Mouse (Mus musculus) forebrain, postnatal 0 days (tissue): ENCODE measurements at regions not wholly inside any gene's neighbourhood (a gene's known extent, or its start where the extent isn't known, plus 50 kb on each side); places are given as distances from the start of the nearest gene placed in this dataset.

Experiments
- ATAC-seq: fragments of 200-750 bp; cut with Nextera tagmentation; 2 replicates; pipeline ENCODE4 v1.8.0; 2017; ENCODE audit warnings: mild to moderate bottlenecking, moderate library complexity
- DNase-seq: peaks from one replicate; pipeline ENCODE4 v3.0.0-alpha.2; 2015
- H3K27ac ChIP-seq: fragments of 300-500 bp; sonication (generic); 2 replicates; pipeline ENCODE4 v1.5.1; 2014; ENCODE audit warnings: low read depth, mild to moderate bottlenecking, antibody characterized with exemption, low read length, moderate library complexity, mixed read lengths
- H3K27me3 ChIP-seq: fragments of 300-500 bp; sonication (generic); 2 replicates; pipeline ENCODE4 v1.6.1; 2014; ENCODE audit warnings: mild to moderate bottlenecking, low read length, mixed read lengths; ENCODE audit not compliant: insufficient read depth
- H3K36me3 ChIP-seq: fragments of 300-500 bp; sonication (generic); 2 replicates; pipeline ENCODE4 v1.6.1; 2014; ENCODE audit warnings: mild to moderate bottlenecking, moderate library complexity; ENCODE audit not compliant: insufficient read depth
- H3K4me1 ChIP-seq: fragments of 300-500 bp; sonication (generic); 2 replicates; pipeline ENCODE4 v1.6.1; 2014; ENCODE audit warnings: antibody characterized with exemption; ENCODE audit not compliant: insufficient read depth
- H3K4me2 ChIP-seq: fragments of 300-500 bp; sonication (generic); 2 replicates; pipeline ENCODE4 v1.6.1; 2014; ENCODE audit warnings: low read depth, mild to moderate bottlenecking, moderate library complexity
- H3K4me3 ChIP-seq: fragments of 300-500 bp; sonication (generic); 2 replicates; pipeline ENCODE4 v1.5.1; 2014; ENCODE audit warnings: low read depth, low read length, mixed read lengths
- H3K9ac ChIP-seq: fragments of 300-500 bp; sonication (generic); 2 replicates; pipeline ENCODE4 v1.6.1; 2014; ENCODE audit warnings: mild to moderate bottlenecking
- H3K9me3 ChIP-seq: fragments of 300-500 bp; sonication (generic); 2 replicates; pipeline ENCODE4 v1.6.1; 2016; ENCODE audit warnings: low read length
- CTCF ChIP-seq: sonication (generic); IDR thresholded peaks from 2 replicates; pipeline ENCODE4 v1.5.1; 2016; ENCODE audit warnings: antibody characterized with exemption, control low read depth, low read depth
- WGBS: fragments of 180-500 bp; shearing (Covaris S2); extraction: QIAGEN DNeasy Blood & Tissue Kit; methylation state at CpG from one replicate; pipeline ENCODE4 v1.1.7; 2014; 5-methylcytosine and 5-hydroxymethylcytosine counted together

DNA sequence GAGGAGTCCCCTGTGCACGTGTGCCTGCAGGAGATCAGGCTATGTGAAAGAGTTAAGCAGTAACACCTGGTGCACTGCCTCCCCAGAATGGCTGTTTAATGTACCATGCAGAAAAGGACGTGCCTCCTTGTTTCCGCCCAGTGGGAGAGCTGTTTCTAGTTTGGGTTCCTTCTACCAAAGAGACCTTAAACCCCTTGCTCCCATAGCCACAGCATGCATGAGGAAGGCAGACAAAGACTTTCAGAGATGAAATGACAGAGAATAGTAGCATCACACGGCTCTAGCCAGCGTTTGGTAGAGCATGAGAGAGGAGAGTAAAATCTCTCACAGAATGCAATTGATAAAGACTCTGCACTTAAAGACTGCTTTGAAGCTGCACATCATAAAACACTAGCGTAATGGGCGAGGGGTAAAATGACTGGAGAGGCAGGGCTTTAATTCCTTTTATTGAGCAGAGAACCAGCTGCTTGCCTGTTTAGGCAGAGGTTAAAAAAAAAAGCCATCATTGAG is 74.3 kb upstream of the Gbe1 start:
- no peaks in the 10 kb centered on the region for H3K36me3 ChIP-seq
- H3K4me3 ChIP-seq = no peak overlapping the region
- H3K4me1 ChIP-seq = no peaks in the 10 kb centered on the region
- no peaks in the 10 kb centered on the region for H3K9me3 ChIP-seq
- DNase-seq (peak; percentile 41), ATAC-seq (peak; percentile 23; the same call in 1 of the 2 replicates)
- TF ChIP-seq CTCF = no peak
- no peak overlapping the region for H3K27ac ChIP-seq
- H3K27me3 ChIP-seq = no peaks in the 10 kb centered on the region
- no peak overlapping the region for H3K9ac ChIP-seq
- H3K4me2 ChIP-seq = no peak overlapping the region
- WGBS = 16% methylated on average over 7 of the region's 7 CpGs

DNA sequence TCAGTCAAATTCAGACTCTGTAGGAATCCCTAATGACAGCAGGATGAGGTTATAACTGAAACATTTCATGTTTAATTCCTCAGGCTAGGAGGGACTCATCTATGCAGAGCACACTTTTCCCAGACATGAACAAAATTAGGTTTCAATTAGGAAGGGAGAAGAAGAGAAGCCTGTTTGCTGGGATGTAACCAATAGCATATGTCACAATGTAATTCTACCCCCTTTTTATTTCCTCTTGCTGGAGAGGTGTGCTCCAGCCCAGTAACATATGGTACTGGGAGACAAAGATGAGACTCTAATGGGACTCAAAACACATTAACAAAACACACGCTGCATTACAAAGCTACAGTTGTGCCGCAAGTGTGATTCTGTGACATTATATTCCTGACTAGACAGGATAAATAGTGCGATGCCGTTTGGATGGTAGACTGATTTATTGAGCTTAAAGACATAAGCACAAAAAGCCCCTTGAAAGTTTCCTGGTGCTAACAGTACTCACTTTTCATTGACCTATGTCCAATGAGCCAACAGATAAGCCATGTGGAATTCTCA is 69.5 kb upstream of the Gbe1 start:
- Histone ChIP-seq H3K36me3 (no peaks in the 10 kb centered on the region), H3K9me3 (no peaks in the 10 kb centered on the region), H3K27me3 (no peaks in the 10 kb centered on the region), H3K4me1 (no peaks in the 10 kb centered on the region), H3K4me2 (no peak overlapping the region), H3K27ac (no peak overlapping the region), H3K9ac (no peak overlapping the region), H3K4me3 (no peak overlapping the region)
- no peak for TF ChIP-seq CTCF
- ATAC-seq (no peak), DNase-seq (no peak)
- 47% methylated on average over 4 of the region's 4 CpGs for WGBS

- H3K27ac ChIP-seq = no peak overlapping the region
- no peak overlapping the region for H3K9ac ChIP-seq
- no peak for TF ChIP-seq CTCF
- no peak overlapping the region for H3K4me2 ChIP-seq
- no peaks in the 10 kb centered on the region for H3K36me3 ChIP-seq
- ATAC-seq (no peak), DNase-seq (no peak)
- no peak overlapping the region for H3K4me3 ChIP-seq
- no peaks in the 10 kb centered on the region for H3K9me3 ChIP-seq
- no peaks in the 10 kb centered on the region for H3K4me1 ChIP-seq
- 56% methylated on average over 2 of the region's 2 CpGs for WGBS
- H3K27me3 ChIP-seq = no peaks in the 10 kb centered on the region
Observed at GRCm38 (mm10) chr16:70244963-70245362, 68.8 kb upstream of the Gbe1 start.

- 83% methylated on average over 1 of the region's 1 CpGs for WGBS
- DNase-seq = no peak
- no peak for ATAC-seq
Observed at GRCm38 (mm10) chr16:70259364-70259763, 54.4 kb upstream of the Gbe1 start.

GRCm38 (mm10) chr16:70260151-70260550 is 53.6 kb upstream of the Gbe1 start:
- TF ChIP-seq CTCF = no peak
- DNase-seq (no peak), ATAC-seq (no peak)
- Histone ChIP-seq H3K9me3 (no peaks in the 10 kb centered on the region), H3K4me3 (no peak overlapping the region), H3K27me3 (no peaks in the 10 kb centered on the region), H3K27ac (no peak overlapping the region), H3K4me2 (no peak overlapping the region), H3K9ac (no peak overlapping the region), H3K4me1 (no peaks in the 10 kb centered on the region), H3K36me3 (no peaks in the 10 kb centered on the region)
- WGBS = 51% methylated on average over 1 of the region's 1 CpGs

More at GRCm38 (mm10) chr16:70259364-70259763, 54.4 kb upstream of the Gbe1 start:
- H3K4me2 ChIP-seq = no peak overlapping the region
- no peak overlapping the region for H3K27ac ChIP-seq
- H3K4me1 ChIP-seq = no peaks in the 10 kb centered on the region
- no peak for TF ChIP-seq CTCF
- no peaks in the 10 kb centered on the region for H3K27me3 ChIP-seq
- H3K9ac ChIP-seq = no peak overlapping the region
- H3K36me3 ChIP-seq = no peaks in the 10 kb centered on the region
- H3K9me3 ChIP-seq = no peaks in the 10 kb centered on the region
- H3K4me3 ChIP-seq = no peak overlapping the region
